Mouse (Mus musculus): ENCODE data around the gene Slc30a10.

GRCm38 (mm10) chr1:185483356-185484057 is 28.9 kb downstream of the Slc30a10 start:
- TF ChIP-seq POLR2A (IDR thresholded peaks at IDR 0.05; ENCODE audit: extremely low read depth, insufficient read depth, low read length): no peak
- no peak for TF ChIP-seq CTCF (IDR thresholded peaks at IDR 0.05; ENCODE audit: extremely low read depth, insufficient read depth, low read length)

Measured in cortical plate, adult 2 months (tissue).